Mouse (Mus musculus): ENCODE results near the gene Gdpd1. TPM values are rescaled to one million over a fixed set of nuclear protein-coding genes. Genes with fewer than 3 reads are reported as not detected.
"Not testable (repeated sequence)": the region's sequence is repeated elsewhere in the genome, so short reads cannot be mapped to it uniquely, and the experiment has no call there.

Gene Gdpd1
- polyA plus RNA-seq, 1 experiment from 2014 or later, result 26.7 TPM

DNA sequence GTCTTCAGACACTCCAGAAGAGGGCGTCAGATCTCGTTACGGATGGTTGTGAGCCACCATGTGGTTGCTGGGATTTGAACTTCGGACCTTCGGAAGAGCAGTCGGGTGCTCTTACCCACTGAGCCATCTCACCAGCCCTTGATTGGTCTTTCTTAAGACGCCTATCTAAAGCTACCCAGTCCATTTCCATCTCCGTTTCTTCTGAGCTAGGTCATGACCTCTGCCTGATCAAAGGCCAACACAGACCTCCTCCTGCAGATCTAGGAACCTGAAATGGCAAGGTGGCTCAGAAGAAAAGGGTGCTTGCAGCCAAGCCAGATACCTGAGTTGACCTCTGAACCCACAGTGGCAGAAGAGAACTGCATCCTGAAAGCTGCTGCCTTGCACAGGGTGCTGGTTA lies 50.6 kb downstream of the Gdpd1 start:
- H3K9ac ChIP-seq; H3K36me3 ChIP-seq; ATAC-seq (ENCODE audit: insufficient read depth, low FRiP score, low read depth); H3K27me3 ChIP-seq (replicated peaks); H3K4me1 ChIP-seq; H3K27ac ChIP-seq; H3K4me2 ChIP-seq; H3K9me3 ChIP-seq; H3K4me3 ChIP-seq (replicated peaks): not testable (repeated sequence)
- WGBS, result 73% methylated on average over 8 of the region's 8 CpGs

DNA sequence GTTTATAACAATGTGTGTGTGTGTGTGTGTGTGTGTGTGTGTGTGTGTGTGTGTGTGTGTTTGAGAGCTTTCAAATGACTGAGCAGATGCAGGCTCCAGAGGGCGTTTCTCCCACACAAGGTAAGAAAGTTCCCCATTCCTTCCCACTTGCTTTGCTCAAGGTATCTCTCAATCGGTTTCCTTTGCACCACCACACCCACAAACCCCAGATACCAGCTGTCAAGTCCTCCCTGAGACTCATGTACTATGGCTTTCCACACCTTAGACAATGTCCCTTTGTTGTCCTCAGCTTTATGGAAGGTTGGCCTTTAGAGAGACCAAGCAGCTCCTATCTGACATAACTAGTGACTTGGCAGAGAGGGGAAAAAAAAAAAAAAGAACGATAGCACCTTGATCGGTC lies 51.1 kb downstream of the Gdpd1 start:
- no peak for ATAC-seq (ENCODE audit: insufficient read depth, low FRiP score, low read depth)
- 52% methylated on average over 4 of the region's 4 CpGs for WGBS

DNA sequence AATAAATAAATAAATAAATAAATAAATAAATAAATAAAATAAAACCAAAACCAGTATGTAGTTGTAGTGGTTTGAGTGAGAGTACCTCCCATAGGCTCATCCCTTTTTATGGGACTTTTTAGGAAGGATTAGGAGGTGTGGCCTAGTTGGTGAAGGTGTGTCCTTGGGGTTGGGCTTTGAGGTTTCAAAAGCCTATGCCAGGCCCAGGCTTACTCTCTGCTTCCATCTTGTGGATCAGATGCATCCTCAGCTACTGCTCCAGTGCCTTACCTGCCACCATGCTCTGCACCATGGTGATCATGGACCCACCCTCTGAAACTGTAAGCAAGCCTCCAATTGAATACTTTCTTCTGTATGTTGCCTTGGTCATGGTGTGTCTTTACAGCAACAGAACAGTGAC lies 52.3 kb downstream of the Gdpd1 start:
- no peaks in the 10 kb centered on the region for H3K9me3 ChIP-seq
- ATAC-seq (ENCODE audit: insufficient read depth, low FRiP score, low read depth), result no peak
- H3K27me3 ChIP-seq (replicated peaks), result no peaks in the 10 kb centered on the region
- H3K9ac ChIP-seq, result no peak overlapping the region
- H3K4me2 ChIP-seq, result no peak overlapping the region
- H3K27ac ChIP-seq, result no peak overlapping the region
- no peak overlapping the region for H3K4me3 ChIP-seq (replicated peaks)
- H3K4me1 ChIP-seq, result peaks cover under 1% of the 10 kb centered on the region; the same call in 1 of the 2 replicates
- no peaks in the 10 kb centered on the region for H3K36me3 ChIP-seq

More for the DNA sequence above, 51.1 kb downstream of the Gdpd1 start:
- no peak overlapping the region for H3K9ac ChIP-seq
- peaks cover 3% of the 10 kb centered on the region; the same call in 1 of the 2 replicates for H3K4me1 ChIP-seq
- H3K4me2 ChIP-seq, result no peak overlapping the region
- H3K36me3 ChIP-seq, result no peaks in the 10 kb centered on the region
- H3K4me3 ChIP-seq (replicated peaks), result no peak overlapping the region
- no peaks in the 10 kb centered on the region for H3K9me3 ChIP-seq
- H3K27ac ChIP-seq, result no peak overlapping the region
- no peaks in the 10 kb centered on the region for H3K27me3 ChIP-seq (replicated peaks)

DNA sequence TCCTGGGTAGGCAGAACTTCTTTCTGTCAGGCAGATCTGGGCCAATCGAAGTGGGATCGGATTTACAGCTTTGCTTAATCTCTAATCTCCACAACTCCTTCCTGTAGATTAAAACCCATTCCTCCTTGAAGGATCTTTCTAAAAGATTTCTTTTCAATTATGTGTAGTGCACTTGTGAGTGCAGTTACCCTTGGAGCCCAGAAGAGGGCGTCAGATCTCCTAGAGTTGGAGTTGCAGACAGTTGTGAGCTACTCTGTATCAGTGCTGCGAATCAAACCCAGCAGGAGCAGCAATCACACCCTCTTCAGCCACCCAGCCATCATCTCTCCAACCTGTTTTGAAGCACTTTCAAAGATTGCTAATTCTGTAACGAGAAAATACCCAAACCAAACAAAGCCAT lies 53.4 kb downstream of the Gdpd1 start:
- Histone ChIP-seq H3K27ac (no peak overlapping the region), H3K36me3 (no peaks in the 10 kb centered on the region), H3K4me1 (no peaks in the 10 kb centered on the region), H3K27me3 (replicated peaks) (no peaks in the 10 kb centered on the region), H3K4me2 (no peak overlapping the region), H3K9ac (no peak overlapping the region), H3K9me3 (no peaks in the 10 kb centered on the region), H3K4me3 (replicated peaks) (no peak overlapping the region)
- 82% methylated on average over 5 of the region's 5 CpGs for WGBS
- no peak for ATAC-seq (ENCODE audit: insufficient read depth, low FRiP score, low read depth)

DNA sequence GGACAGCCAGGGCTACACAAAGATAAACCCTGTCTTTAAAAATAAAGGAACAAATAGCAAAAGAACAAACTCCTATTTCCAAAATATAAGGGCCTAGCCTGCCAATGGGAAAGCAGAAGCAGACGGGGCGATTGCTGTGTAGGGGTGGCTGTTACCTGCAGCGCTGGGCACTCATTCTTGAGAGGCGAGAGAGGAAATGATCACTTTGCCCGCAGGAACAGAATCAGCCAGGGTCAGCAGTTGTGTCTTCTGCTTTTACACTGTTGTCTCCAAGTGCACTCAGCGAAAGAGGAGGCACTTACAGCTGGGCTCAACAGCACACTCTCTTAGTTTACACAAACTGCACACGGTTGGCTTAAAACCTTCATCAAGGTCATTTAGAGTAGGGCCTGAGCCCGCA lies 54.4 kb downstream of the Gdpd1 start:
- H3K9ac ChIP-seq, result no peak overlapping the region
- no peaks in the 10 kb centered on the region for H3K9me3 ChIP-seq
- WGBS, result 71% methylated on average over 8 of the region's 8 CpGs
- no peak overlapping the region for H3K4me2 ChIP-seq
- no peak for ATAC-seq (ENCODE audit: insufficient read depth, low FRiP score, low read depth)
- H3K4me1 ChIP-seq, result no peaks in the 10 kb centered on the region
- H3K4me3 ChIP-seq (replicated peaks), result no peak overlapping the region
- no peaks in the 10 kb centered on the region for H3K27me3 ChIP-seq (replicated peaks)
- no peaks in the 10 kb centered on the region for H3K36me3 ChIP-seq
- no peak overlapping the region for H3K27ac ChIP-seq

DNA sequence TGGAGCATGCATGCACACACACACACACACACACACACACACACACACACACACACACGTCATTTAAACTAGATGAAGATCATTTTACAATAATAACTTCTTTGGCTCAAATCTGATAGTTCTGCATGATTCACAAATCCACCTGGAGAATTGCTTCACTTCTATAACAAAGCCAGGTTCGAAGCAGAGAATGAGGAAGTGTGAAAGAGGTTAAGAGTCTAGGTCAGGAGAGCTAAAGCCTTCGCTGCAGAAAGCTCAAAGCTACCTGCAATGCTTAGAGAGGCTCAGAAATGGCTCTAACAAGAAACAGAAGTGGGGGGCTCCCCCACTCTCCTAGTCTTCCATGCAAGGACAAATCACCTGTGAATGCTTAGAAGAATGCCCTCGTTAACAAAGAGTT lies 55.8 kb downstream of the Gdpd1 start:
- no peaks in the 10 kb centered on the region for H3K36me3 ChIP-seq
- no peaks in the 10 kb centered on the region for H3K9me3 ChIP-seq
- no peak for ATAC-seq (ENCODE audit: insufficient read depth, low FRiP score, low read depth)
- no peaks in the 10 kb centered on the region for H3K27me3 ChIP-seq (replicated peaks)
- WGBS, result 64% methylated on average over 4 of the region's 4 CpGs
- H3K4me1 ChIP-seq, result no peaks in the 10 kb centered on the region
- H3K4me2 ChIP-seq, result no peak overlapping the region
- no peak overlapping the region for H3K27ac ChIP-seq
- H3K9ac ChIP-seq, result no peak overlapping the region
- H3K4me3 ChIP-seq (replicated peaks), result no peak overlapping the region

DNA sequence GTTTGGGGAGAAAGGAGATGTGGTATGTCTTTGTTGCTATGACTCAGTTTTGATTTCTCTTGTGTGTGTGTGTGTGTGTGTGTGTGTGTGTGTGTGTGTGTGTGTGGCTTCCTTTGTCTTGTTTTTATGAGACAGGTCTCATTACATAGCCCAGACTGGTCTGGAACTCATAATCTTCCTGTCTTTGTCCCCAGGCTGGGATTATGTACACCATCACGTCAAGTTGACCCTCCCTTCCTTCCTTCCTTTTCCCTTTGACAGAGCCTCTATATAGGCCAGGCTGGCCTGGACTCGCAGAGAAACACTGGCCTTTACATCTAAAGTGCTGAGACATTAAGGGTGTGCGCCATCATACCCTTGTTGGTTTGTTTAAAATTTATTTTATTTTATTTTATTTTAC lies 58.2 kb downstream of the Gdpd1 start:
- ATAC-seq (ENCODE audit: insufficient read depth, low FRiP score, low read depth), result no peak
- Histone ChIP-seq H3K4me3 (replicated peaks) (no peak overlapping the region), H3K4me2 (no peak overlapping the region), H3K9ac (no peak overlapping the region), H3K4me1 (no peaks in the 10 kb centered on the region), H3K9me3 (no peaks in the 10 kb centered on the region), H3K27me3 (replicated peaks) (no peaks in the 10 kb centered on the region), H3K27ac (no peak overlapping the region), H3K36me3 (no peaks in the 10 kb centered on the region)
- WGBS, result 58% methylated on average over 3 of the region's 3 CpGs

DNA sequence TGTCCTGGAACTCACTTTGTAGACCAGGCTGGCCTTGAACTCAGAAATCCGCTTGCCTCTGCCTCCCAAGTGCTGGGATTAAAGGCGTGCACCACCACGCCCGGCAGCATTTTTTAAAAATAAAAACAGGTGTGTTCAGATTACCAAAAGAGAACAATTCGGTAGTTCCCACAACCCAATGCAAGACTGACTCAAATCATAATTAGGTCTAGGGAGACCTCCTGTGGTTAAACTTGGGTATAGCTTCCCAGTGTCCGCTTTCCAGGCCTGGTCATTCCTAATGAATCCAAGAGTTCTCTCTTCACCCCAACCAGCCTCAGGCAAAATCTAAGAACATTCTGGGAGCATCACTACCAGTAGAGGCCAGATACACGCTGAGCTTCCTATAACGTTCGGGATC lies 63.4 kb downstream of the Gdpd1 start:
- peak; percentile 72; the same call in 1 of the 2 replicates for ATAC-seq (ENCODE audit: insufficient read depth, low FRiP score, low read depth)
- no peaks in the 10 kb centered on the region for H3K4me1 ChIP-seq
- H3K36me3 ChIP-seq, result no peaks in the 10 kb centered on the region
- no peak overlapping the region for H3K27ac ChIP-seq
- H3K4me2 ChIP-seq, result no peak overlapping the region
- H3K9ac ChIP-seq, result no peak overlapping the region
- no peaks in the 10 kb centered on the region for H3K27me3 ChIP-seq (replicated peaks)
- H3K9me3 ChIP-seq, result no peaks in the 10 kb centered on the region
- no peak overlapping the region for H3K4me3 ChIP-seq (replicated peaks)
- WGBS, result 16% methylated on average over 9 of the region's 9 CpGs

DNA sequence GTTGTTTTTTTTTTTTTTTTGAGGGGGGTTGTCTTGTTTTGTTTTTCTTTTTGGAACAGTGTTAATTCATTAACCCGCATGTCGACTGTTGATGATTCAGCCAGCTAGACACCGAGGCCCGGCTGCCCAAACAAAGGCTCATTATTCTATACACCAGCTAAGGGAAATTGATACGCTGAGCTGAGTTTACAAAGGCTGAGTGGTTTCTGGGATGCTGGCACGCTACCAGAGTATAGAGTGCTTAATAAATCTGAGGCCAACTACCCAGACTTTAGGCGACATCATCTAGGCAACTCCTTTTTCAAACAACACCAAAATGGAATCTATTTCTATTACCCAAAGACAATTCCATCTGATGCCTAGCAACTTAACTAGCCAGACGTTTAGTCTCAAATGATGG lies 66.5 kb downstream of the Gdpd1 start:
- Histone ChIP-seq H3K27me3 (replicated peaks) (no peaks in the 10 kb centered on the region), H3K36me3 (no peaks in the 10 kb centered on the region), H3K9me3 (no peaks in the 10 kb centered on the region), H3K4me3 (replicated peaks) (no peak overlapping the region), H3K4me2 (no peak overlapping the region), H3K27ac (0 out of 2 replicates have a peak overlapping the region, but pooled peaks have one; percentile 36), H3K4me1 (no peaks in the 10 kb centered on the region), H3K9ac (no peak overlapping the region)
- no peak; the same call in 1 of the 2 replicates for ATAC-seq (ENCODE audit: insufficient read depth, low FRiP score, low read depth)
- 17% methylated on average over 8 of the region's 8 CpGs for WGBS

DNA sequence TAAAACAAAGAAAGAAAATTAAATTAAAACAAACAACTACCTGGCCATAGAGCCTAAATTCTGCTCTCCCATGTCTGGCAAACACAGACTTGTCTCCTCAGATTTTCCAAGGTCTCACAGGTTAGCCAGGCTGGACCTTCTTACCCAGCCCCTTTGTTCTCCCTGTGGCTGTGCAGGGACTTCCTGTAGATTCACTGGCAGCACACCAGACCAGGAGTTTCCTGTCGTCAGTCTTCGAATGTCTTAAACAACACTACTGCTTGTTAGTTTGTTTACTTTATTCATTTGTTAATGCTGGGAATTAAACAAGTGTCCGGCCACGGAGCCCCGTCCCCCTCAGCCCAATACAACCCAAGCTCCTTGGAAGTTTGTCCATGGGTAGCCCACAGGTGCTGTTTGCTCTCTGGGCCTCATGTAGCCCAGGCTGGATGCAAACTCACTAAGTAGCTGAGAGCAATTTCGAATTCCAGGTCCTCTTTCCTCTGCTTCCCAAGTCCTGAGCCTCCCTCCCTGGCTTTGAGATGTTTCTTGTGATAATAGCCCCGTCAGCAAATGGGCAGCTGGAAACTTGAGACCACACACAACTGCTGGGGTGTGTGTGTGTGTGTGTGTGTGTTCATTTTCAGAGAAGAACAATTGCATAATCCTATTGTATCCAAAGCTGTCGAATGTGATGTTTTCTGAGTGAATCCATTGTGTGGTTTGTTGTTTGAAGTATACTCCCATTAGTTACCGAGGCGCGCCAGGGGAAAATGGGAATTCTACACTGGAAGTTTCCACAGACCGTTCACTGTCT lies 68.7 kb downstream of the Gdpd1 start:
- ATAC-seq (ENCODE audit: insufficient read depth, low FRiP score, low read depth), result no peak
- no peaks in the 10 kb centered on the region for H3K9me3 ChIP-seq
- H3K4me1 ChIP-seq, result no peaks in the 10 kb centered on the region
- H3K36me3 ChIP-seq, result no peaks in the 10 kb centered on the region
- 48% methylated on average over 12 of the region's 12 CpGs for WGBS
- H3K4me3 ChIP-seq (replicated peaks), result no peak overlapping the region
- no peak overlapping the region for H3K4me2 ChIP-seq
- no peaks in the 10 kb centered on the region for H3K27me3 ChIP-seq (replicated peaks)
- H3K9ac ChIP-seq, result no peak overlapping the region
- peak overlapping the region; percentile 49; the same call in 1 of the 2 replicates for H3K27ac ChIP-seq

DNA sequence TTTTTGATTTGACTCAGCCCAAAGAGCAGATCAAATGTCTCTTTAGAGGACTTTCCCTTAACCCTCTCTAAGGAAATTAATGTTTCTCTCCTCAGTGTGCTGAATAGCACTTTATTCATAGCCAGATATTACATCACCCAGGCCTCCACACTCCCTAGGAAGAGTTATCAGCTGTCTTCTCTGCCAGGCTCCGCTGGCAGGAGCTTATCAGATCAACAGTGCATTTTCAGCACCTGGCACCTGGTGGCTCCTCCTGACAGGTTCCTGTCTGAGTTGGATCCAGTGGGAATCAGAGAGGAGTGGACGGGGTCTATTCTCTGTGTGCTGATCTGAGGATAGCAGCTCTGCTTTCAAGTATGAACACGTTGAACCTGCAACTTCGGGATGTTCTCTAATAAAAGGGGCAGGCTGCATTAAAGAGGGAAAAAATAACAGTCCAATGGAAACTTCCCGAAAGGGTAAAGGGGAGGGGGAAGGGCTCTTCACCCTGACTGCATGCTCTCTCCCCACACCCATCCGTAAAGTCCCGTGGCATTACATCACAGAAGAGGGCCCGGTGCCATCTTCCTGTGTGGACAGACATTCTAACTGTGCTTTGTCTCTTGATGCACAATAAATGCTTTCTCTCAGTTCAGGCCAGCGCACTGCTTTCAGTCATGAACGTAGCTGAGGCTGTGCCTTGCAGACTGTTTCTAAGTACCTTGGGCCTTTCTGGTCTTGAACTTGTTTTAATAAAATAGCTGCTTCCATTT lies 71.6 kb downstream of the Gdpd1 start:
- no peak for ATAC-seq (ENCODE audit: insufficient read depth, low FRiP score, low read depth)
- Histone ChIP-seq H3K36me3 (no peaks in the 10 kb centered on the region), H3K4me1 (no peaks in the 10 kb centered on the region), H3K27me3 (replicated peaks) (no peaks in the 10 kb centered on the region), H3K4me3 (replicated peaks) (no peak overlapping the region), H3K27ac (no peak overlapping the region), H3K4me2 (no peak overlapping the region), H3K9ac (no peak overlapping the region), H3K9me3 (no peaks in the 10 kb centered on the region)
- WGBS, result 70% methylated on average over 10 of the region's 10 CpGs

DNA sequence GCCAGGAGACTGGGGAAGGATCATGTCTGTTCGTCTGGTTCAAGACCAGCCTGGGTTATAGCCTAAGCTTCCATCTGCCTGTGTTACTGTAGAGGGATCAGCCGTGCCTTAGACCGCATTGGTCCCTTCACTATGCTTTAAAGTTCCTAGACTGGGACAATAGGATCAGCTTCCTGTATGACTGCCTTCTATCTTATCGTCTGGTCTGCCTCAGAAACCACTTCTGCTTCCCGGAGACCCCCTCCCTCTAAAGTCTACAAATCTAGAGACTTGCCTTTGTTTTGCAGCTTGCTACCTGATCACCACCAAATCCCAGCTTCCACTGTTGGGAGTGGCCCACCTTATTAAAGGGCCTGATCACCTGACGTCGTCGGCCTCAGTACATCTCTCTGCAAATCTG lies 72.6 kb downstream of the Gdpd1 start:
- Histone ChIP-seq H3K4me2 (no peak overlapping the region), H3K36me3 (no peaks in the 10 kb centered on the region), H3K4me1 (no peaks in the 10 kb centered on the region), H3K9me3 (no peaks in the 10 kb centered on the region), H3K9ac (no peak overlapping the region), H3K4me3 (replicated peaks) (no peak overlapping the region), H3K27ac (no peak overlapping the region), H3K27me3 (replicated peaks) (no peaks in the 10 kb centered on the region)
- 69% methylated on average over 8 of the region's 8 CpGs for WGBS
- no peak for ATAC-seq (ENCODE audit: insufficient read depth, low FRiP score, low read depth)

Measured in stomach, embryonic 15.5 days (tissue).